Mouse (Mus musculus): ENCODE measurements at regions not wholly inside any gene's neighbourhood (a gene's known extent, or its start where the extent isn't known, plus 50 kb on each side); places are given as distances from the start of the nearest gene placed in this dataset.

DNA sequence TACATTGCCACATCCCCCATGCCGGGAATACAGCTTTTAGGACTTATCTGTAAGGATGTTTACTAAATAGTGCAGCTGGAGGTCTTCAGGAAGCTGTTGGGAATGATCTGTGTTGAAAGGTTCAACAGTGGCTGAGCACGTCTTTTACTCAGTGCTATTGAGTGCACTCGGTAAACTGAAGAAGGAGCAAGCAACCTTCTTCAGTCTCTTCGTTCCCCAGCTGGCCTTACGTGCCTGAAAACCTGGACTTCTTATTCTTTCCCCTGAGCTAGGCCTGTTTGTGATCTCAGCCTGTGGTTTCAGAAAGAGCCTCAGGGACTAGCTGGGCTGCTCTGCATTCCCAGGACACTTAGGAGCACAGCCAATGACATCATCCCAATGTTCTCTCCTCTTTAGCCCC lies 51.2 kb upstream of the Rhox5 start:
- Histone ChIP-seq H3K4me3 (replicated peaks; ENCODE audit: low read depth, low read length) (no peak overlapping the region), H3K4me1 (ENCODE audit: control insufficient read depth, insufficient read depth, low read length) (no peaks in the 10 kb centered on the region), H3K27me3 (ENCODE audit: control insufficient read depth, insufficient read depth, low read length) (no peaks in the 10 kb centered on the region), H3K36me3 (ENCODE audit: control insufficient read depth, insufficient read depth, low read length) (no peaks in the 10 kb centered on the region), H3K9me3 (ENCODE audit: control insufficient read depth, low read length) (no peaks in the 10 kb centered on the region), H3K4me2 (ENCODE audit: low read length) (no peak overlapping the region), H3K27ac (replicated peaks; ENCODE audit: low read depth, low read length) (no peak overlapping the region), H3K9ac (replicated peaks; ENCODE audit: low read length) (no peak overlapping the region)
- ATAC-seq (ENCODE audit: low FRiP score, low TSS enrichment) (no peak), DNase-seq (peak; percentile 0)
- WGBS: 86% methylated on average over 5 of the region's 5 CpGs

DNA sequence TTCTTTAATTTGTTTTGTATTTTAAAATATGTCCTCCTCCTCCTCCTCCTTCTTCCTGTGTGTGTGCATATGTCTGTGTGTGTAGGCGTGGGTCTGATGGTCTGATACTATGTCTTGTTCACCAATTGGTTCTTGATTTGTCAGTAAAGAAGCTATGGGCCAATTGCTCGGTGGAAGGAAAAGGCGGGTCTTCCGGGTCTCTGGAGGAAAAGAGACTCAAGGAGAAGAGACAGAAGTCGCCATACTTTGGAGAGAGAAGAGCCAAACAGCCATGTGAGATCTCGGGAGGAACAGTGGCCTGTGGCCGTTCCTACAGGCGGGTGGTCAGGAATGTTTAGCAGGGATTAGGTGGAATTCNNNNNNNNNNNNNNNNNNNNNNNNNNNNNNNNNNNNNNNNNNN lies 50.3 kb upstream of the Rhox5 start:
- WGBS: 85% methylated on average over 8 of the region's 8 CpGs
- Histone ChIP-seq H3K27ac (replicated peaks; ENCODE audit: low read depth, low read length) (no peak overlapping the region), H3K27me3 (ENCODE audit: control insufficient read depth, insufficient read depth, low read length) (no peaks in the 10 kb centered on the region), H3K9me3 (ENCODE audit: control insufficient read depth, low read length) (no peaks in the 10 kb centered on the region), H3K4me1 (ENCODE audit: control insufficient read depth, insufficient read depth, low read length) (no peaks in the 10 kb centered on the region), H3K4me3 (replicated peaks; ENCODE audit: low read depth, low read length) (no peak overlapping the region), H3K4me2 (ENCODE audit: low read length) (no peak overlapping the region), H3K36me3 (ENCODE audit: control insufficient read depth, insufficient read depth, low read length) (no peaks in the 10 kb centered on the region), H3K9ac (replicated peaks; ENCODE audit: low read length) (no peak overlapping the region)
- no peak for ATAC-seq (ENCODE audit: low FRiP score, low TSS enrichment)
- no peak for DNase-seq
